Mouse (Mus musculus) liver, adult 2 months (tissue): ENCODE results near the gene Igf1r.

Experiments used
- CTCF ChIP-seq: fragments of 200-500 bp; IDR thresholded peaks from 2 replicates; pipeline ENCODE4 v1.5.1; 2011; ENCODE audit warnings: low read depth, low read length, control low read depth
- POLR2A ChIP-seq: fragments of 200-500 bp; IDR thresholded peaks from 2 replicates; pipeline ENCODE4 v1.6.1; 2011; ENCODE audit warnings: low read length, control low read depth; ENCODE audit not compliant: insufficient read depth; ENCODE audit errors: extremely low read depth

DNA sequence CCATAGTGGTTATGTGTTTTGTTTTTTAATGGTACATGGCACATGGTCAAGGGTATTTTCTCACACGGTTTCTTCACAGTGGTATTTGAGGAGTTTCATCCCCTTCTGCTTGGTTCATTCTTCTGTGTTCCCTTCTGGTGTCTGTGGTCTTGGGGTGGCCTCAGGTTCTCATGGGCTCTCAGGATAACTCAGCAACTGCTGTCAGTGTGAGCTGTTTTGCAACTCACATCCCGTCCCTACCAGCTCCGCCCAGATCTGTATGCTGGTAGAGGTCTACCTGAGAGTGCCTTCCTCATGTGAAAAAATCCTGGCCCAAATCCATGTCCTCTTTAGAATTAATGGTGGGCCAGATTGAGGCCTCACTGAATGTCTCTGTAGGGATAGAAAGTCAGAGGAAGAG, 104.4 kb downstream of the Igf1r start:
- no peak for TF ChIP-seq POLR2A
- no peak for TF ChIP-seq CTCF
